Mouse (Mus musculus): Measurements from ENCODE around the gene Vps16. TPM values are rescaled to one million over a fixed set of nuclear protein-coding genes. Genes with fewer than 3 reads are reported as not detected.

Gene Vps16
- total RNA-seq, 2 experiments from 2014 or later, result 25.1 to 29.4 TPM

DNA sequence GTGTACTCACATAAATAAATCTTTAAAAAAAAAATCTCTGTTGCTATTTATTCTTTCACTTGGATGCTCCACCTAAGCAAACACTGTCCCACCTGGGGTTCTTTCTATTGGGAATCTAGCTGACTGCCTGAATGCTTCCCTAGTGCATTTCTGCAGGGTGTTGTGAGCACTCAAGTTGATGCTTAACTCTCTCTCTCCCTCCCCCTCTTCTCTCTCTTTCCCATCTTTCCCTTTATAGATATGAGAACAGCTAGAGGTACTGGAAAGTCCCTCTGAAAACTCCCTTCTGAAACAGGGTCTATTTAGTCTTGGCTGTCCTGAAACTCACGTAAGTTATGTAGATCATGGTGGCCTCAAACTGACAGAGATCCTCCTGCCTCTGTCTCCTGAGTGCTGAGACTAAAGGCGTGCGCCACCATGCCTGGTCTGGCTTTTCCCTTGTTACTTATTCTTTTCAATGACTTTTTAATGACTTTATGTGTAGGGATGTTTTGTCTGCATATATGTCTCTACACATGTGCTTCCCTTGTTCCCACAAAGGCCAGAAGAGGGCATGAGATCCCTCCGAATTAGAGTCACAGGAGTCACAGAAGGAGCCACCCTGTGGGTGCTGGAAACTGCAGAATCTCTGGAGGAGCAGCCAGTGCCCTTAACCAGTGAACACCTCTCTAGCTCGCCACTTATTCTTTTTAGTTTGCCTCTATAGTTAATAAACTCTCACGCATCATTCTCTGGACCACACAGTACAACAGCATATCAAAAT lies 9.9 kb upstream of the Vps16 start:
- intact Hi-C loops (cut with DNase I), result no loop called here
- DNase-seq, result no peak

DNA sequence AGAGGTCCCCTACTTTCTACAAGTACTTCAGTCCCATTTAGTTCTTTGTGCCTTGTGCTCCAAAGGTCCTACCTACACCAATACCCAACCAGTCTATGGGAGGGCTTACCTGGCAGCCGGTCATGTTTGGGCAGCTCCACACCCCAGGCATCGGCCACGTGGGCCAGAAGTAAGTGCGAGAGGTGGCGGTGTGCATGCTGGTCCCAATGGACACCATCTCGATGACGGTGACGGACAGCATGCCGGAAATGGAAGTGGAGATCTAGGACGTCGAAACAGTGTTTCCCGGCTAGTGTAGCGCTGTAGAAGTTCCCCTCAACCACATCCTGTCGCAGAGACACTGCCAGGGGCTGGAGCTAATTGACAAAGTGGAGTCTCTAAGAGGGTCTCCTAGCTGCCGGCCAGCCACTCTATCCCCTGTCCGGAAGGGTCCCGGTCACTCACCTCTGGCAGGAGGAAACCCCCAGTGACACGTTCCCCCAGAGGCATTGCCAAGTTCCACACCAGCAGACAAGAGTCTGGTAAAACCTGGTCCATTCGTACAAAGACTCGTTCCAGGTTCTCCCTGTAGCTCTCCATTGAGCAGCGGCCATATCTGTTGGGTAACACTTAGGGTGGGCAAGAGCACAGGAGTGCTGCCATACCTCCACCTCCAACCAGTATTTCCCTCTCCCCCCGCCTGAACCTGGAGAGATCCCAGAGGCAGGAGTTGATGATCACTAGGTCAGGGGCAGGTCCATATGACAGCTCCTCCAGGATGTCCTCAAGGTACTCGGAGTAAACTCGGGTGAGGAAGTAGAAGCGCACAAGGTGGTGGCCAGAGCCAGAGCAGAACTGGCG lies 2.1 kb upstream of the Vps16 start:
- no peak for DNase-seq
- intact Hi-C loops (cut with DNase I), result no loop called here

DNA sequence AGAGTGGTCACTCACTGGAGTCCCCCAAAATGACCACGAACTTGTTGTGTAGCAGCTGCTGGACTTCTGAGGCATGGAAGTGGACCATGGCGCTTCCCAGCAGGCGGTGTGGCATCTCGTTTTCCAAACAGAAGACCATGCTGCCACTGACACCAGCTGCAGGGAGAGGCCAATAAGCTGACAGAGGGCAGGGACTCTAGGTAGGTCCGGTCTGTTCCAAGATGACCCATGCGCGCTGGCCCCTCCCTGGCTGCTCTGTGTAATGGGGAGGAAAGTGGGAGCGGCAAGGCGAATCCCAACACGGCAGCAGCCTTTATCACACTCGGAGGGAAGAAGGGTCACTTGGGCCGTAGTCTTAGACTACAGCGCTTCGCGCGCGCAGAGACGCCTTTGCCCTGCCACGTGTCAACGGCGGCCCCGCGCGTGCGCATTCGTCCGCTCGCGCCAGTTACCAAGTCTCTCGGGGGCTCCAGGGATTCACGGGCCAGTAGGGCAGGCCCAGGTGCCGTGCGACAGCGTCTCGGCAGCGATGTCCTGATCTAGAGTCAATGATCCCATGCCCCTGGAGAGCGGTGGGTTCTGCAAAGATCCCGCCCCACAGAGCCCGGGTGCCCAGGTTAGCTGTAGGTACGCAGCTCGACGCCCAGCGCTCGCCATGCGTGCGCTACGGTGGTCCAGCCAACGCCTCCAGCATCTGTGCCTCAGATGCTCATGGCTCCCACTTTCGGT lies 578 bp upstream of the Vps16 start:
- DNase-seq, result peak; percentile 82 to 83
- intact Hi-C loops (cut with DNase I), result no loop called here

DNA sequence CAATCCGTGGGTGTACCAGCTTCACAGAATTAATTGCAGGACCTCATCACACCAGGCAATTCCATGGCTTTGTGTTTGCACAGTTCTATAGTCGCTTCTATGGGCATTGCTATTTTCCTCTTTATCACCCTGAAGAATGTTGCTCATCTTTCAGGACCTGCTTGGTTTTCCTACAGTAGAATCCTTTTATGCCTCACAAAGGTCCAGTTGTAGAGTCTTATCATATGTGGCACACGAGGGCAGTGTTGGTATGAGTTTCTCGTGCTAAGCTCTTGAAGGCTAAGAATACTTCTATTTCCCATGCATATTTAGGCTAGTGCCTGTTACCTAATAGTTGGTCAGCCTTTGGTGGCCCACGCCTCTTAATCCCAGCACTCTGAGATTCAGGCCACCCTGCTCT lies 973 bp downstream of the Vps16 start:
- intact Hi-C loops (cut with DNase I), result no loop called here
- no peak for DNase-seq

DNA sequence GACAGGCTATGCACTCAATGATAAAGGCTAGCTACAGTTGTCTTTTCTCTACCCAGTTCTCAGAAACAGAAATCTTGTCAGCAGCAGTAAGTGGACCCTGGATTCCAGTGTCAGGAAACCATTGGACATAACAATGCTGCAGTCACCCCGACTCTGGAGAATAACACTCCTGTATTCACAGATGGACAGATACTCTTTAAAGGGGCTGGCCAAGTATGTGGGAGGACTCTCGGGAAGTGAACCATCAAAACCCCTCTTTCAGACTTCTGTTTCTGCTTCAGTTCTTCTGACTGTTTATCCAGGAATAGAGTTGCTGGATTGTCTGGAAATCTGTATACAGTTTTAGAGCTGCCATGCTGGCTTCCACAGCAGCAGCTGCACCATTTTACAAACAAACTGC lies 5.7 kb downstream of the Vps16 start:
- intact Hi-C loops (cut with DNase I), result loop anchor here (5.0 kb wide), 1 partner anchor 92 kb away; no protein-coding TSS in a partner anchor
- no peak for DNase-seq

DNA sequence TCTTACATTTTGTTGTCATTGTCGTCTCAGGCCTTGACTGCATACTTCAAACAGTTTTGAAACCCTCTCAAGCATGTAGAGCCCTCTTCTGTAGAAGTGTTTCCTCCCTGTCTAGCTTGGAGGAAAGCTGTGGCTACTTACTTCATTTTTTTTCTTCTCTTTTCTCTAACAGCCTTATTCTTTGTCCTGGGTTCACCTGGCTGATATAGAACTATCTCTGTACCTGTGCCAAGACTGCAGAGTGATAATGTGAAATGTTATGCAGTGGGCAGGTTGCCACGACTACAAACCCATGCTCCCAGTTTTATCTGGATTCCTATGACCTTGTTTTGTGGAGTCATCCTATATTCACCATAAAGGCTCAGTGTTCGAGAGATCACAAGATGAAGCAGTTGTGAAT lies 6.3 kb downstream of the Vps16 start:
- intact Hi-C loops (cut with DNase I), result loop anchor here (5.0 kb wide), 1 partner anchor 92 kb away; no protein-coding TSS in a partner anchor
- DNase-seq, result no peak

DNA sequence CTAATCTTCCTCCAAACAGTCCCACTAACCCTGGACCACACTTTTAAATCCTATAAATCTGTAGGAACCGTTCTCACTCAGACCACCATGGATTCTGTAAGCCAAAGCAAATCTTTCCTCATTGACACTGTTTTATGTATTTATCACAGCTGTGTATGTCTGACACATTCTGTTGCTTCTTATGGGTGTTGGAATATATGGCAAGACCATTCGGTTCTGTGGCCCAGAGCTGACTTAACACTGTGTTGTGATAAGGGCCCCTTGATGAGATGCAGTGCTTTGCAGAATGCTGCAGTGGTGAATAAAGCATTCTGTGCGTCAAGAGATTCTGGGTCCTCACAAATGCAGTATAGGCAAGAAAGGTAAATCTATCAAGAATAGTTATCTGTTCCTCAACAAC lies 8.0 kb downstream of the Vps16 start:
- DNase-seq, result no peak
- intact Hi-C loops (cut with DNase I), result loop anchor here (5.0 kb wide), 1 partner anchor 90 kb away; no protein-coding TSS in a partner anchor

DNA sequence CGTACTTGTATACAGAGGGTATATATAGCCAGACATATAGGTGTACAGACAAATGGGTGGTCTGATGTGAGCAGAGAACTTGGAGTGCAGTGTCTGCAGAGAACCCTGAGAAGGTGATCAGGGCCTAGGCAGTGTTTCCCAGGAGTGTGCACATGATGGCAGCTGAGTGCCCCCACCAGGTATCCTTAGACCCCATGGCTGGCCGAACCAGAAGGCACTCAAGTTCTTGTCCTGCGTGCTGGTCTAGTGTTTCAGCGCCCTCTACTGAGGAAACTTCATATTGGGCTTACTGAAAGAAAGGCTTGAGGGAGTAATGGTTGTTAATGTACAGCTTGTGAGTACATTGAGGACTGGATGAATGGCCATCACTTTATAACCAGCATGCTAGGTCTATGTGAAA lies 9.0 kb downstream of the Vps16 start:
- peak in 1 of 2 experiments; percentile 64 for DNase-seq
- intact Hi-C loops (cut with DNase I), result loop anchor here (5.0 kb wide), 1 partner anchor 89 kb away; no protein-coding TSS in a partner anchor

DNA sequence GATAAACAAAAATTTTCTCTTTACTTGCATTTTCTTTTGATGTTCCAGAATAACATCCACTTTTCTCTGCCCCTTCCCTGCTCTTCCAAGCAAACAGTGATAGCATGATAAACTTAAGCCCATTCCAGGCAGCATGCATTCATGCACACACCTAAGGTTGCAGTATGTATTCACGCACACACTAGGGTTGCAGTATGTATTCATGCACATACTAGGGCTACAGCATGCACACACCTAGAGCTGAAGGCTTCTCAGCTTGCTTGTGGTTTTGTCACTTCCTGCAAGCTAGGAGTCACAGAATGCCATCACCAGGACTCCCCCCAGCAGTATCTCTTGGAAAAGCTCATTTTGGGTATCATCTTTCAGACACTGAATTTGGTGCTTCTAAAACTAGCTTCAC lies 12.6 kb downstream of the Vps16 start:
- DNase-seq, result no peak
- intact Hi-C loops (cut with DNase I), result no loop called here

DNA sequence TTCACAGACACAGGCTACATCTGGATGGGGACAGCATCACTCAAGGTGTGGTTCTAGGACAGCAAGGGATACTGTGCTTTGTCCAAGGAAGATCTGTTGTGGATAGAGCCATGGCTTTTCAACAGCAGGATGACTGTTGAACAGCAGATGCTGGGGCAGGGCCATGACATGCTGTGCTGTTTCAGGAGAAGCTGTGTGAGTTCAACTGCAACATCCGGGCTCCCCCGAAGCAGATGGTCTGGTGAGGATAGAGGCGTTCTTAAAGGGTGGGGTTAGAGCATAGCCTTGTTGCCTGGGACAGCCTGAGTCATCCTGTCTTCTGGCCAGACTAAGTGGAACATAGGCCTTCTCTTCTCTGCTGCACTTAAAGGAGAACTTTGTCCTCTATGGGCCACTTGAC lies 14.7 kb downstream of the Vps16 start:
- intact Hi-C loops (cut with DNase I), result no loop called here
- peak in 1 of 2 experiments; percentile 15 for DNase-seq

DNA sequence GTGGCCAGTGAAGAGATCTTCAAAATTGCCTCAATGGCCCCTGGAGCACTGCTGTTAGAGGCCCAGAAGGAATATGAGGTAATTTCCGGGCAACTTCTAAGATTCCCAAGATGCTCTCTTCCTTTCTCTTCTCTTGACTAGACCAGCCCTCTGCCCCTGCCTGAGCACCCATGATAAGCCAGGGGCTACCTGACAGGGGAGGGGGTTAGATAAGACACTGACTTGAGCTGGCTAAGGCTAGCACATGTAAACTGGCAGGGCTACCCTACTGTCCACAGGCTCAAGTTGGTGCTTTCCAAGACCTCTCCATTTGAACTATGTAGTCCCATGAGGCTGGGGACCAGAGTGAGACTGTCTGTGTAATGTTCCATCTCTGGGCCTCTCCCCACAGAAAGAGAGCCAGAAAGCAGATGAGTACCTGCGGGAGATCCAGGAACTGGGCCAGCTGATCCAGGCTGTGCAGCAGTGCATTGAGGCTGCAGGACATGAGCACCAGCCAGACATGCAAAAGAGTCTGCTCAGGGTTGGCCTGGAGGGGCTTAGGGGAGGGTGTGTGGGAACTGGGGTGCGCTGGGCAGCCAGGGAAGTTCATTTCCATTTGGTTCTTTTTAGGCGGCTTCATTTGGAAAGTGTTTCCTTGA lies 15.8 kb downstream of the Vps16 start:
- DNase-seq, result no peak
- intact Hi-C loops (cut with DNase I), result no loop called here

DNA sequence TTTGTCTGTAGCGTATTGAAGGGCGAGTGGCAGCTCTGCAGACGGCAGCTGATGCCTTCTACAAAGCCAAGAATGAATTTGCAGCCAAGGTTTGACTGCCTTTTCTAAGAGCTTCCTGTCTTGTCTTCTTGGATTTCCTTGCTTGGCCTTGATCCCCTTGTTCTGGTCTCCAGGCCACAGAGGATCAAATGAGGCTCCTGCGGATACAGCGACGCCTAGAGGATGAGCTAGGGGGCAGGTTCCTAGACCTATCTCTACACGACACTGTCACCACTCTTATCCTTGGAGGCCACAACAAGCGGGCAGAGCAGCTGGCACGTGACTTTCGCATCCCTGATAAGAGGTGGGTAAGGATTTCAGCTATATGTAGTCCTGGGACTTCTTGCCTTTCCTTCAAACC lies 18.0 kb downstream of the Vps16 start:
- no peak for DNase-seq
- intact Hi-C loops (cut with DNase I), result no loop called here

DNA sequence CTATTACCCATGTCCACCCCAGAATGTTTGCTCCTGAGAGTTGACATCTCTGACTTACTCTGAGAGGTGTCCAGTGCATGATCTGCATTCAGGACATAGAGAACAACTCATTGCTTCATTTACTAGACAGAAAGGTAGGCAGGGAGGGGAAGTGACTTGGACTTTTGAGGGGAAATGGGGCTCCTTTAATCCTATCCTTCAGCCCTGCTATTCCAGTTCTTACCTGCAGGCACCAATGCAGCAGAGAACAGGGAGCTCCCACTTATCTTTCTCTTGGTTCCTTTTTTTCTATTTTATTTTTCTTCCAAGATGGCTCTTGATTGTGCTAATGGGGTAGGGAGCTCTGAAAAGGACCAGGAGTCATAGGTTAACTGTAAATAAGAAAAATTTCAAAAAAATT lies 24.3 kb downstream of the Vps16 start:
- no peak for DNase-seq
- intact Hi-C loops (cut with DNase I), result no loop called here

DNA sequence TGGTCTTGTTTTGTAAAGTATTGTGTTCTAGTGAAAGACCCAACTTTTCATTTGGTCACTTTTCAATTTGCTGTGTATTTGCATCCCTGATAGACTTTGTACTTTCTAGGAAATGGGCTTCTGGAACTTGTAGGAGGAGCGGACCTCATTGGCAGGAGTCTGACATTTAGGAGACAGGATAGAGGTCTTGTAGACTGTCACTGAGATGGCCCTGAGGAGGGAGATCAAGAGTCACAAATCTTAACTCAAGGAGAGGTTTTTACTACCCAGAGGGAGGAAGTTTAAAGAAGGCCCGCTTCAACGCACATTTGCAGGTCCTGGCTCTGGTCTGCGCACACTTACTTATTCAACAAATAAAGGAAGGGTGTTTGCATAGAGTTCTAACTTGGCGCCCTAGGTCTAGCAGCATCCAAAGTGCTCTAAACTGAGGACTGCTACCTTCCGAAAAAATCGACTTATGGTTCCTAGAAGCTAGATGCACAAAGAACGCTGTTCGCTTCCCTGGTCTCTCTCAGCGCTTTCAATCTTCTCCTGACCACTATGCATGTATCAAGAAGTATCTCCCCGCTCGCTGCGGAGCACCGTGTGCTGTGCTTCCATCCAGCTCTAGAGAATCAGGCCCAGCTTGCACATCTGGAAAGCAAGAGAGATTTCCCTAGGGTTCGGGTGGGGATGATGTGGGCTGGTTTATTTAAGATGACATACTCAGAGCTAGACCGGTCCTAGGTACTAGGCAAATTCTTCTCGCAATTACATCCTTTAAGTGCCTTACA lies 25.1 kb downstream of the Vps16 start:
- intact Hi-C loops (cut with DNase I), result no loop called here
- DNase-seq, result peak in 1 of 2 experiments; percentile 9

DNA sequence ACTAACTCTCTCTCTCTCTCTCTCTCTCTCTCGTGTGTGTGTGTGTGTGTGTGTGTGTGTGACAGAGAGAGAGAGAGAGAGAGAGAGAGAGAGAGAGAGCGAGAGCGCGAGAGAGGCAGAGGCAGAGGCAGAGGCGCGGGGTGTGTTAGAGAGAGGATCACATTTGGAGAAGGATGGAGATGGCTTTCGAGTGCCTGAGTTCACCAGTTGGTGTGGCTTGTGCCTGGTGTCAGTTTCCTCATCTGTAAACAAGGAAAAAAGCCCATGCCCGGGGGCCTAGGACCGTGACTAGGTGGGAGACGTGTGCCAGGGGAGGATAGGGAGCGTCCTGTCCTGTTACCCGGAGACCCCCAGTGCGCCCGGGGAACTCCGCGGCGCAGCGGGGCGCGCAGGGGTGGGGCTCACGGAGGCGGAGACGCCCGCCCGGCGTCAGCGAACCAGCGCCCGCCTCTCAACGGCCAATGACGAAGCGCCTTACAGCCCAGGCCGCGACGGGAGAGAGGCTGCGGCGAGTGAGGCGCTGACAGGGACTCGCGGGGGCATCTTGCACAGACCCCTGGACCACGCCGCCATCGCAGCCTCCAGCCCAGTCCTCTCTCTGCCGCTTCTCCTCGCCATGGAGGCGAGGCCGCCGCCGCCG lies 25.8 kb downstream of the Vps16 start, which contains the start of gene Ptpra:
TSS of gene Ptpra (plus strand) at position 485 of the 640 bp plus-strand sequence.
- DNase-seq, result peak; percentile 94 to 95
- intact Hi-C loops (cut with DNase I), result loop anchor here (5.0 kb wide), 1 partner anchor 42 kb away; no protein-coding TSS in a partner anchor

DNA sequence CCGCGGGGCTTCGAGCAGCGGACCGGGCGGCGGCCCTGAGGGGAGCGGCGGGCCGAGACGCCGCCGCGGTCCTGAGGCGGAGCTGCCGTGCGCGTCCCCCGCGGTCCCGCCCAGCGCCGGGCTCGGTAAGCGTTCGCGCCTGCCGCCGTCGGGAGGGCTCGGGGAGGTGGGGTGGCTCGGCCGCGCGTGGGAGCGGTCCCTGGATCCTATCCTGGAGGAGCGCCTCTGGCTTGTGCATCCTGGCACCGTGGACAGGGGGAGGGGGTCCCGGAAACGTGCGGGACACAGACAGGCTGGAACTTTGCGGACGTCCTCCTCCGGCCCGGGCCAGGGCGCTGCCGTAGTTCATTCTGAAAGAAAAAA lies 26.3 kb downstream of the Vps16 start:
- peak; percentile 79 to 84 for DNase-seq
- intact Hi-C loops (cut with DNase I), result loop anchor here (5.0 kb wide), 1 partner anchor 42 kb away; no protein-coding TSS in a partner anchor

DNA sequence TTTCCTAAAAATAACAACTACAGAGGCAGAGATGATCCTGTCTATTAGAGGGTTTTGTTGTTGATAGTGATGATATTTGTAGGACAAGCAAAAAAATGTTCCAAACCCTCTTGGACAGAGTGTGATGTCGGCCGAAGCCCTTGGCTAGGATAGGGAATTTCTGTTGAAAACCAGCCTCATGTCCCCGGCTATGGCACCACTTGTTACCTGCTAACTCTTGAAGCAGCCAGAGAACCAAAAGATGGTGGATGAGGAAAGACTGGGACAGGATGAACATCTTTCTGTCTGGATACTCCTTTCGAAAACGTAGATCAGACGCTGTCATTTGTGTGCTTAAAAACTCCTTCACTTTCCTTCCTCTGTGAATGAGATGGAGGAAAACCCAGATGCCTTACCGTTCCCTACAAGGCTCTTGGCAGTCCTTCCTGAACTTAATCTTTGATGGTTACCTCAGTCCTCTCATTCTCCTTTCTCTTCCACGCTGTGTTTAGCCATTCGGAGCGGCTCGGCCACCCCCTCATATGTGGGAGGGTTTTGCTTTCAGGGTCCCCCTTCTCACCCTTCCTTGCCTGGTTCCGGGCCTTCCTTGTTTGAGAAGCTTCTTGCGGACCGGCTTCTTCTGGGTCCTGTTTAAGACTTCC lies 27.1 kb downstream of the Vps16 start:
- intact Hi-C loops (cut with DNase I), result loop anchor here (5.0 kb wide), 1 partner anchor 41 kb away; no protein-coding TSS in a partner anchor
- peak in 1 of 2 experiments; percentile 5 for DNase-seq

DNA sequence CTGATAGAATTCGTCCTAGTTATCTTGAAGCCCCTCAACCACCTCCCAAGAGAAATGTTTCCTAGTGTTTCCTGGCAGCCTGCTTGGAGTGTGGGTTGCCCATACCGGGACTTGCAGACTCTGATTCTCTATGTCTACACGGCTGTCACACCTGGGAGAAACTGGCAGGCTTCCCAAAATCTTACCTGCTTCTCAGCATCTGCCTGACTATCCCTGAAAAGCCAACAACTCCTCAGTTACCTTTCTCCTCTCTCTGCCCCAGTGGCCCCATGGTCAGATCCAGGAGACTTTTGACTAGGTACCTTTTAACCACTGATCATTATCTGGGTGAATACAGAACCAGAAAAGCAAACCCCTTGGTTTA lies 27.6 kb downstream of the Vps16 start:
- intact Hi-C loops (cut with DNase I), result loop anchor here (5.0 kb wide), 1 partner anchor 41 kb away; no protein-coding TSS in a partner anchor

More for the DNA sequence above, 27.6 kb downstream of the Vps16 start:
- no peak for DNase-seq

Data from heart, postnatal 14 days (tissue).